Mouse (Mus musculus): Measurements from ENCODE around the gene Yipf4. TPM values are rescaled to one million over a fixed set of nuclear protein-coding genes. Genes with fewer than 3 reads are reported as not detected.
"Not testable (repeated sequence)": the region's sequence is repeated elsewhere in the genome, so short reads cannot be mapped to it uniquely, and the experiment has no call there.

The Yipf4 gene
- polyA plus RNA-seq, 1 experiment, result 164 TPM

GRCm38 (mm10) chr17:74463510-74463909, 25.8 kb upstream of the Yipf4 start:
- TF ChIP-seq CTCF (IDR thresholded peaks at IDR 0.05; ENCODE audit: borderline replicate concordance, insufficient read depth, low read length), result no peak
- no peak for TF ChIP-seq POLR2A (IDR thresholded peaks at IDR 0.05; ENCODE audit: low read depth, low read length)

GRCm38 (mm10) chr17:74467981-74468380, 21.3 kb upstream of the Yipf4 start:
- not testable (repeated sequence) for H3K27ac ChIP-seq (ENCODE audit: insufficient read depth, low read length); H3K4me3 ChIP-seq (ENCODE audit: insufficient read depth, low read length); H3K4me1 ChIP-seq (ENCODE audit: control insufficient read depth, insufficient read depth, low read length)

More at GRCm38 (mm10) chr17:74463510-74463909, 25.8 kb upstream of the Yipf4 start:
- H3K4me3 ChIP-seq (ENCODE audit: insufficient read depth, low read length), result no peak overlapping the region
- H3K27ac ChIP-seq (ENCODE audit: insufficient read depth, low read length), result no peak overlapping the region
- H3K4me1 ChIP-seq (ENCODE audit: control insufficient read depth, insufficient read depth, low read length), result no peaks in the 10 kb centered on the region

GRCm38 (mm10) chr17:74470133-74470532, 19.2 kb upstream of the Yipf4 start:
- not testable (repeated sequence) for H3K4me1 ChIP-seq (ENCODE audit: control insufficient read depth, insufficient read depth, low read length); H3K27ac ChIP-seq (ENCODE audit: insufficient read depth, low read length); H3K4me3 ChIP-seq (ENCODE audit: insufficient read depth, low read length)

GRCm38 (mm10) chr17:74480361-74481069, 8.8 kb upstream of the Yipf4 start:
- TF ChIP-seq POLR2A (IDR thresholded peaks at IDR 0.05; ENCODE audit: low read depth, low read length), result no peak
- TF ChIP-seq CTCF (IDR thresholded peaks at IDR 0.05; ENCODE audit: borderline replicate concordance, insufficient read depth, low read length), result no peak

GRCm38 (mm10) chr17:74489901-74490220, 568 bp downstream of the Yipf4 start:
- Histone ChIP-seq H3K27ac (ENCODE audit: insufficient read depth, low read length) (no peak overlapping the region), H3K4me3 (ENCODE audit: insufficient read depth, low read length) (peak overlapping the region; percentile 97), H3K4me1 (ENCODE audit: control insufficient read depth, insufficient read depth, low read length) (no peaks in the 10 kb centered on the region)
- TF ChIP-seq CTCF (IDR thresholded peaks at IDR 0.05; ENCODE audit: borderline replicate concordance, insufficient read depth, low read length) (no peak), POLR2A (IDR thresholded peaks at IDR 0.05; ENCODE audit: low read depth, low read length) (no peak)

More at GRCm38 (mm10) chr17:74480361-74481069, 8.8 kb upstream of the Yipf4 start:
- no peak overlapping the region for H3K4me3 ChIP-seq (ENCODE audit: insufficient read depth, low read length)
- H3K27ac ChIP-seq (ENCODE audit: insufficient read depth, low read length), result no peak overlapping the region
- H3K4me1 ChIP-seq (ENCODE audit: control insufficient read depth, insufficient read depth, low read length), result no peaks in the 10 kb centered on the region

GRCm38 (mm10) chr17:74491565-74491964, 2.3 kb downstream of the Yipf4 start:
- H3K4me1 ChIP-seq (ENCODE audit: control insufficient read depth, insufficient read depth, low read length), result no peaks in the 10 kb centered on the region
- no peak overlapping the region for H3K4me3 ChIP-seq (ENCODE audit: insufficient read depth, low read length)
- H3K27ac ChIP-seq (ENCODE audit: insufficient read depth, low read length), result no peak overlapping the region
- TF ChIP-seq CTCF (IDR thresholded peaks at IDR 0.05; ENCODE audit: borderline replicate concordance, insufficient read depth, low read length) (no peak), POLR2A (IDR thresholded peaks at IDR 0.05; ENCODE audit: low read depth, low read length) (no peak)

- Histone ChIP-seq H3K4me3 (ENCODE audit: insufficient read depth, low read length) (no peak overlapping the region), H3K4me1 (ENCODE audit: control insufficient read depth, insufficient read depth, low read length) (no peaks in the 10 kb centered on the region), H3K27ac (ENCODE audit: insufficient read depth, low read length) (no peak overlapping the region)
- TF ChIP-seq POLR2A (IDR thresholded peaks at IDR 0.05; ENCODE audit: low read depth, low read length) (no peak), CTCF (IDR thresholded peaks at IDR 0.05; ENCODE audit: borderline replicate concordance, insufficient read depth, low read length) (no peak)
These were observed 10.9 kb downstream of the Yipf4 start for GRCm38 (mm10) chr17:74500204-74500603.

GRCm38 (mm10) chr17:74501085-74501484, 11.8 kb downstream of the Yipf4 start:
- no peaks in the 10 kb centered on the region for H3K4me1 ChIP-seq (ENCODE audit: control insufficient read depth, insufficient read depth, low read length)
- TF ChIP-seq POLR2A (IDR thresholded peaks at IDR 0.05; ENCODE audit: low read depth, low read length), result no peak
- no peak for TF ChIP-seq CTCF (IDR thresholded peaks at IDR 0.05; ENCODE audit: borderline replicate concordance, insufficient read depth, low read length)

GRCm38 (mm10) chr17:74507934-74508333, 18.6 kb downstream of the Yipf4 start:
- TF ChIP-seq CTCF (IDR thresholded peaks at IDR 0.05; ENCODE audit: borderline replicate concordance, insufficient read depth, low read length), result no peak
- no peak for TF ChIP-seq POLR2A (IDR thresholded peaks at IDR 0.05; ENCODE audit: low read depth, low read length)
- Histone ChIP-seq H3K4me3 (ENCODE audit: insufficient read depth, low read length) (no peak overlapping the region), H3K27ac (ENCODE audit: insufficient read depth, low read length) (no peak overlapping the region), H3K4me1 (ENCODE audit: control insufficient read depth, insufficient read depth, low read length) (no peaks in the 10 kb centered on the region)

More at GRCm38 (mm10) chr17:74501085-74501484, 11.8 kb downstream of the Yipf4 start:
- Histone ChIP-seq H3K4me3 (ENCODE audit: insufficient read depth, low read length) (no peak overlapping the region), H3K27ac (ENCODE audit: insufficient read depth, low read length) (no peak overlapping the region)

GRCm38 (mm10) chr17:74508600-74508999, 19.3 kb downstream of the Yipf4 start:
- Histone ChIP-seq H3K4me1 (ENCODE audit: control insufficient read depth, insufficient read depth, low read length) (no peaks in the 10 kb centered on the region), H3K4me3 (ENCODE audit: insufficient read depth, low read length) (no peak overlapping the region), H3K27ac (ENCODE audit: insufficient read depth, low read length) (no peak overlapping the region)
- TF ChIP-seq POLR2A (IDR thresholded peaks at IDR 0.05; ENCODE audit: low read depth, low read length) (no peak), CTCF (IDR thresholded peaks at IDR 0.05; ENCODE audit: borderline replicate concordance, insufficient read depth, low read length) (no peak)

- TF ChIP-seq CTCF (IDR thresholded peaks at IDR 0.05; ENCODE audit: borderline replicate concordance, insufficient read depth, low read length) (no peak), POLR2A (IDR thresholded peaks at IDR 0.05; ENCODE audit: low read depth, low read length) (no peak)
- no peaks in the 10 kb centered on the region for H3K4me1 ChIP-seq (ENCODE audit: control insufficient read depth, insufficient read depth, low read length)
- H3K4me3 ChIP-seq (ENCODE audit: insufficient read depth, low read length), result no peak overlapping the region
- no peak overlapping the region for H3K27ac ChIP-seq (ENCODE audit: insufficient read depth, low read length)
These were observed 23.0 kb downstream of the Yipf4 start for GRCm38 (mm10) chr17:74512308-74512707.
